Comparison of ENCODE assay signal across 9 mouse cellular contexts in the genomic region with DNA sequence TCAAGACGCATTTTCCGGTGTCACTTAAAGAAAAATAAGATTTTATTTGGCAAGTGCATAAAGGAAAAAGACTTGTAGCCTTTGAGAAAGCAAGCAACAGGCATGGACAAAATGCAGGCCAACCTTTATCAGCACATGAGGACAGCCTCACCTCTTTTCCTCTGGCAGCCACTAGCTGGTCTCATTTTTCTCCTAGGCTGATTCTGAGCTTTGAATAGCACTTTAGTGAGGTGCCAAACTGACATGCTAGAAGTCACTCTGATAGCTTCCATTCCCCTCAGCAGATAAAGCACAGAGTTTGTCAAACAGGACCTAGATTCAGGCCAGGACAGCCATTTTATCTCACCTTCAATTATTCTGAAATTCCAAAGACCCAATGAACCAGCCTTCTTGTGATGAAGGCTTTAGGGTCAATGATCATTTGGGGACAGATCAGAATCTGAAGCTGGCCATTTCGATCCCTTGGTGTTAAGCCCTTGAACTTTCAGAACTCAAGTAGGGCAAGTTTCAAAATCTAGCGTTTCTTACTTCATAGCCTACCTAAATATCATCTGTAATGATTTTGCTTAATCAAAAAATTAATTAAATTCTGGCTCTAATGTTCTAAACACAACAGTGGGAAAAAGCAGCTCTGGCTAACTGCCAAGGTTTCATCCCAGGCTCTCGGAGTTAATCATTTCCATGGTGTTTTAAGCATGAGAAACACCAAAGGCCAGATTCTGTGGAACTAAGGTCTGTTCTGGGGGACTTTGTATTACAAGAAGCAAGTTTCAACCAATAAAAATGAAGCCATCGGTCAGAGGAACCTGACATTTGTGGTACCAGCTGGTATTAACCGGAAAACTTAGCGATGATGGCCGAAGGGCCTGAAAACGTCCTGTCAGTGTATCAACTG. TPM values are rescaled to one million over a fixed set of nuclear protein-coding genes. Genes with fewer than 3 reads are reported as not detected.
A peak's percentile ranks its signal among the peaks of the same experiment; 100 is the strongest.
DNase-seq lines count a peak whose midpoint lies in the region; ATAC-seq and TF ChIP-seq lines count a peak whose summit lies in the region.
"Had no signal": no experiment of that assay in that cellular context is flagged by ENCODE, and none has a peak within 500 bp of the region (broad histone marks: within the 10 kb centered on the region; RNA-seq: fewer than 3 reads in every experiment).

No protein-coding gene starts in this region.

- whole genome bisulfite sequencing in midbrain, embryonic 14.5 days, result 88% methylated on average over 10 of the region's 10 CpGs
- 91% methylated on average over 10 of the region's 10 CpGs for WGBS in midbrain, embryonic 13.5 days
- 65% methylated on average over 10 of the region's 10 CpGs for WGBS in heart, embryonic 16.5 days
- 62% methylated on average over 10 of the region's 10 CpGs for WGBS in kidney, postnatal 0 days

- no peak overlapping the region for H3K4me2 ChIP-seq in midbrain, embryonic 14.5 days (ENCODE audit: low read length)
- H3K4me2 ChIP-seq in midbrain, embryonic 13.5 days (replicated peaks), result no peak overlapping the region
- no peak overlapping the region for H3K4me2 ChIP-seq in heart, embryonic 16.5 days (ENCODE audit: low read depth, low read length)
- H3K4me2 ChIP-seq in kidney, postnatal 0 days (ENCODE audit: low read length), result no peak overlapping the region
- H3K4me2 ChIP-seq: hindbrain, embryonic 14.5 days; limb, embryonic 15.5 days had no signal

- H3K27me3 ChIP-seq in midbrain, embryonic 14.5 days (ENCODE audit: control insufficient read depth, insufficient read depth, low read length), result no peaks in the 10 kb centered on the region
- H3K27me3 ChIP-seq in midbrain, embryonic 13.5 days, result no peaks in the 10 kb centered on the region
- no peaks in the 10 kb centered on the region for H3K27me3 ChIP-seq in heart, embryonic 16.5 days (ENCODE audit: control insufficient read depth, insufficient read depth, low read length)
- H3K27me3 ChIP-seq in kidney, postnatal 0 days (ENCODE audit: insufficient read depth, low read length), result no peaks in the 10 kb centered on the region
- H3K27me3 ChIP-seq: limb, embryonic 15.5 days had no signal

- H3K36me3 ChIP-seq in midbrain, embryonic 14.5 days (ENCODE audit: control insufficient read depth, insufficient read depth, low read length), result no peaks in the 10 kb centered on the region
- no peaks in the 10 kb centered on the region for H3K36me3 ChIP-seq in midbrain, embryonic 13.5 days
- no peaks in the 10 kb centered on the region for H3K36me3 ChIP-seq in heart, embryonic 16.5 days (ENCODE audit: control insufficient read depth, insufficient read depth)
- H3K36me3 ChIP-seq in kidney, postnatal 0 days (ENCODE audit: insufficient read depth, low read length), result no peaks in the 10 kb centered on the region
- H3K36me3 ChIP-seq: limb, embryonic 15.5 days had no signal

- H3K9me3 ChIP-seq in midbrain, embryonic 14.5 days (ENCODE audit: control insufficient read depth, low read length), result no peaks in the 10 kb centered on the region
- no peaks in the 10 kb centered on the region for H3K9me3 ChIP-seq in midbrain, embryonic 13.5 days
- H3K9me3 ChIP-seq in heart, embryonic 16.5 days (replicated peaks; ENCODE audit: control insufficient read depth, low read length), result no peaks in the 10 kb centered on the region
- H3K9me3 ChIP-seq in kidney, postnatal 0 days (replicated peaks; ENCODE audit: low read length), result no peaks in the 10 kb centered on the region
- H3K9me3 ChIP-seq: limb, embryonic 15.5 days had no signal

- H3K4me1 ChIP-seq in midbrain, embryonic 14.5 days (ENCODE audit: control insufficient read depth, insufficient read depth, low read length), result no peaks in the 10 kb centered on the region
- peaks cover 4% of the 10 kb centered on the region for H3K4me1 ChIP-seq in midbrain, embryonic 13.5 days (replicated peaks)
- peaks cover 26% of the 10 kb centered on the region for H3K4me1 ChIP-seq in heart, embryonic 16.5 days (ENCODE audit: control insufficient read depth, insufficient read depth, low read length)
- 0 out of 2 replicates have a peak, but pooled peaks cover 4% of the 10 kb centered on the region for H3K4me1 ChIP-seq in kidney, postnatal 0 days (replicated peaks; ENCODE audit: insufficient read depth, low read length)

- TF ChIP-seq CTCF in kidney, postnatal 0 days (IDR thresholded peaks at IDR 0.05; ENCODE audit: low read depth), result no peak

- H3K27ac ChIP-seq in midbrain, embryonic 14.5 days (replicated peaks; ENCODE audit: low read depth, low read length), result no peak overlapping the region
- H3K27ac ChIP-seq in midbrain, embryonic 13.5 days, result no peak overlapping the region
- peak overlapping the region; percentile 80 for H3K27ac ChIP-seq in heart, embryonic 16.5 days (ENCODE audit: low read length)
- H3K27ac ChIP-seq in kidney, postnatal 0 days, result peak overlapping the region; percentile 77
- H3K27ac ChIP-seq: hindbrain, embryonic 14.5 days; limb, embryonic 15.5 days had no signal

- H3K9ac ChIP-seq in midbrain, embryonic 14.5 days (replicated peaks; ENCODE audit: low read length), result no peak overlapping the region
- H3K9ac ChIP-seq in midbrain, embryonic 13.5 days (replicated peaks), result no peak overlapping the region
- no peak overlapping the region for H3K9ac ChIP-seq in heart, embryonic 16.5 days (ENCODE audit: low read length)
- H3K9ac ChIP-seq in kidney, postnatal 0 days (ENCODE audit: low read depth, low read length), result no peak overlapping the region
- H3K9ac ChIP-seq: hindbrain, embryonic 14.5 days; limb, embryonic 15.5 days had no signal

- peak; percentile 15 for DNase-seq in midbrain, embryonic 14.5 days
- DNase-seq in kidney, postnatal 0 days (ENCODE audit: low spot score), result peak; percentile 54
- DNase-seq in adrenal gland, adult 18-20 months (ENCODE audit: low spot score in 2 of 2), result no peak
- no peak for DNase-seq in frontal cortex, postnatal 14 days (ENCODE audit: low spot score in 2 of 2)
- DNase-seq in urinary bladder, postnatal 14 days (ENCODE audit: low spot score), result no peak

- ATAC-seq in midbrain, embryonic 14.5 days (ENCODE audit: low FRiP score, low TSS enrichment), result no peak
- ATAC-seq in midbrain, embryonic 13.5 days, result no peak
- ATAC-seq in heart, embryonic 16.5 days (replicated peaks; ENCODE audit: extremely low read depth, insufficient read depth, low FRiP score), result peak; percentile 80
- peak; percentile 76 for ATAC-seq in kidney, postnatal 0 days (replicated peaks; ENCODE audit: low FRiP score, low read depth)

- H3K4me3 ChIP-seq in midbrain, embryonic 14.5 days (replicated peaks; ENCODE audit: low read depth, low read length), result no peak overlapping the region
- no peak overlapping the region for H3K4me3 ChIP-seq in midbrain, embryonic 13.5 days (replicated peaks)
- H3K4me3 ChIP-seq in heart, embryonic 16.5 days (ENCODE audit: low read length), result no peak overlapping the region
- H3K4me3 ChIP-seq in kidney, postnatal 0 days (replicated peaks; ENCODE audit: low read depth, low read length), result no peak overlapping the region
- H3K4me3 ChIP-seq: limb, embryonic 15.5 days had no signal

RNA-seq across cellular contexts. Expression of gene Setmar, which starts 37.3 kb away (rescaled TPM):
- 5.5 and 8.5 TPM in 2 replicates for polyA plus RNA-seq in midbrain, embryonic 14.5 days (2014; fragmentation: Nextera tagmentation; extraction: Ambion mirVana)
- 7.7 and 10.3 TPM in 2 replicates for polyA plus RNA-seq in midbrain, embryonic 13.5 days (2015; fragmentation: Nextera tagmentation; extraction: Ambion mirVana)
- polyA plus RNA-seq in heart, embryonic 16.5 days (2015; fragmentation: Nextera tagmentation; extraction: Ambion mirVana), result 5.5 and 5.6 TPM in 2 replicates
- polyA plus RNA-seq in kidney, postnatal 0 days (2015; fragmentation: Nextera tagmentation; extraction: Ambion mirVana), result 7.2 and 7.4 TPM in 2 replicates
- total RNA-seq in adrenal gland, adult 18-20 months (2021), result 1 to 10 TPM; 6.2 to 6.7 TPM

Comparison
In these comparisons a context has a peak if more than half of its experiments do, and no peak if none do; other contexts are left out.
1. ATAC-seq: peak in heart, embryonic 16.5 days (single experiment) and kidney, postnatal 0 days (single experiment); none in midbrain, embryonic 14.5 days (single experiment) and midbrain, embryonic 13.5 days (single experiment).
2. DNase-seq: peak in midbrain, embryonic 14.5 days (single experiment) and kidney, postnatal 0 days (single experiment); none in adrenal gland, adult 18-20 months (0 of 2), frontal cortex, postnatal 14 days (0 of 2) and urinary bladder, postnatal 14 days (single experiment).
3. H3K27ac ChIP-seq: peak in heart, embryonic 16.5 days (single experiment) and kidney, postnatal 0 days (single experiment); none in midbrain, embryonic 14.5 days (single experiment) and midbrain, embryonic 13.5 days (single experiment).